Mouse (Mus musculus) embryonic fibroblast, embryonic 13.5 days (primary cell): ENCODE data around the gene Vipr2.

Source experiments
- CTCF ChIP-seq: IDR thresholded peaks from 2 replicates; pipeline ENCODE4 v1.5.1; 2011; ENCODE audit warnings: mild to moderate bottlenecking, control low read depth, low read length, moderate library complexity, borderline replicate concordance; ENCODE audit not compliant: insufficient read depth
- POLR2A ChIP-seq: IDR thresholded peaks from 2 replicates; pipeline ENCODE4 v1.6.1; 2011; ENCODE audit warnings: low read depth, mild to moderate bottlenecking, control low read depth, low read length, moderate library complexity

DNA sequence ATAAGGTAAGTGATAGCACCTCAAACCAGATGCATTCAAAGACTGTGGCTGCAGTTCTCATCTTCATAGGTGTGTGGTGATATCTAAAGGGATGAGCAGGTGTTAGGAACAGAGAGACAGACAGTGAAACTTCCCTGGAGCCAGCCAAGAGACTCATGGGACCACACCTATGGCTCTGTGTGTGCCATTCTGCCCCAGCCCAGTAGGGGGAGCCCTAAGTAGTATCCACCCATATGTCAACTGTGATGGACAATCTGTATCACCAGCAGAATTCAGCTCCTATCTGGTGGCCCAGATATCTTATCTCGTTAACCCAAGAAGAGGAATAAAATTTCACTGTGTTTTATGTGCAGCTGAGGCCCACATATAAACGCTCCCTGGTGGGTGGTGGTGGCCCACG is 99.4 kb downstream of the Vipr2 start:
- TF ChIP-seq CTCF (no peak), POLR2A (no peak)
